Comparison of ENCODE assay signal across 16 mouse cellular contexts in genomic region chr4:57735426-57735825, GRCm38 (mm10). TPM values are rescaled to one million over a fixed set of nuclear protein-coding genes. Genes with fewer than 3 reads are reported as not detected.
DNase-seq lines count a peak whose midpoint lies in the region; ATAC-seq and TF ChIP-seq lines count a peak whose summit lies in the region.
"Had no signal": no experiment of that assay in that cellular context is flagged by ENCODE, and none has a peak within 500 bp of the region (broad histone marks: within the 10 kb centered on the region; RNA-seq: fewer than 3 reads in every experiment).

No protein-coding gene starts in this region.

- no peaks in the 10 kb centered on the region for H3K36me3 ChIP-seq in kidney, embryonic 15.5 days
- no peaks in the 10 kb centered on the region for H3K36me3 ChIP-seq in thymus, adult 2 months (ENCODE audit: control insufficient read depth, insufficient read depth, low read length)
- H3K36me3 ChIP-seq: hindbrain, embryonic 15.5 days; lung, embryonic 15.5 days had no signal

- H3K4me3 ChIP-seq in kidney, embryonic 15.5 days (replicated peaks) = no peak overlapping the region
- no peak overlapping the region for H3K4me3 ChIP-seq in thymus, adult 2 months (ENCODE audit: control insufficient read depth, insufficient read depth, low read length)
- H3K4me3 ChIP-seq: hindbrain, embryonic 15.5 days; left cerebral cortex, adult 2 months; lung, embryonic 15.5 days had no signal

- H3K9me3 ChIP-seq in kidney, embryonic 15.5 days (replicated peaks) = no peaks in the 10 kb centered on the region
- H3K9me3 ChIP-seq: hindbrain, embryonic 15.5 days; lung, embryonic 15.5 days had no signal

- TF ChIP-seq CTCF in thymus, adult 2 months (IDR thresholded peaks at IDR 0.05; ENCODE audit: borderline replicate concordance, control insufficient read depth, extremely low read depth, insufficient read depth, low read length, poor library complexity) = no peak

- no peak overlapping the region for H3K9ac ChIP-seq in kidney, embryonic 15.5 days
- H3K9ac ChIP-seq: hindbrain, embryonic 15.5 days; lung, embryonic 15.5 days had no signal

- no peak for TF ChIP-seq POLR2A in thymus, adult 2 months (IDR thresholded peaks at IDR 0.05; ENCODE audit: control insufficient read depth, extremely low read depth, insufficient read depth, low read length, poor library complexity)

- no peak overlapping the region for H3K4me2 ChIP-seq in kidney, embryonic 15.5 days
- H3K4me2 ChIP-seq: hindbrain, embryonic 15.5 days; lung, embryonic 15.5 days had no signal

- peak; percentile 27 for DNase-seq in urinary bladder, postnatal 25 days (ENCODE audit: low spot score)
- DNase-seq in urinary bladder, postnatal 4 days (ENCODE audit: low spot score in 2 of 2) = no peak
- DNase-seq in adrenal gland, postnatal 10 days = peak; percentile 62
- peak; percentile 75 for DNase-seq in yolk sac, embryonic 10.5 days (ENCODE audit: low spot score)
- no peak for DNase-seq in thymus, adult 2 months
- DNase-seq in embryo, embryonic 10 days (ENCODE audit: low spot score) = no peak
- DNase-seq in right cerebral cortex, adult 2 months (ENCODE audit: low spot score in 2 of 2) = no peak
- DNase-seq: cerebellum, adult 9-10 months; heart, adult 11 months; heart, postnatal 10 days; right cerebral cortex, postnatal 14 days; thymus, adult 18-20 months had no signal

- ATAC-seq in kidney, embryonic 15.5 days (replicated peaks; ENCODE audit: low FRiP score) = peak; percentile 53; the same call in 1 of the 2 replicates

- peaks cover 10% of the 10 kb centered on the region; the same call in 1 of the 2 replicates for H3K4me1 ChIP-seq in kidney, embryonic 15.5 days
- peaks cover 18% of the 10 kb centered on the region for H3K4me1 ChIP-seq in thymus, adult 2 months (replicated peaks; ENCODE audit: control insufficient read depth, insufficient read depth, low read length)

- H3K27me3 ChIP-seq in kidney, embryonic 15.5 days = no peaks in the 10 kb centered on the region
- H3K27me3 ChIP-seq in thymus, adult 2 months (ENCODE audit: control insufficient read depth, insufficient read depth, low read length) = no peaks in the 10 kb centered on the region
- H3K27me3 ChIP-seq: hindbrain, embryonic 15.5 days; lung, embryonic 15.5 days had no signal

- 77% methylated on average over 5 of the region's 5 CpGs for WGBS in kidney, embryonic 15.5 days
- 92% methylated on average over 5 of the region's 5 CpGs for WGBS in thymus, adult 2 months

- H3K27ac ChIP-seq in kidney, embryonic 15.5 days = peak overlapping the region; percentile 47; the same call in 1 of the 2 replicates
- no peak overlapping the region for H3K27ac ChIP-seq in thymus, adult 2 months (ENCODE audit: control insufficient read depth, insufficient read depth, low read length)
- H3K27ac ChIP-seq: hindbrain, embryonic 15.5 days; left cerebral cortex, adult 2 months; lung, embryonic 15.5 days had no signal

RNA-seq across cellular contexts. Expression of gene Akap2, which starts 18.0 kb away (rescaled TPM):
- 10 to 100 TPM; 87.7 to 92.0 TPM for total RNA-seq in adrenal gland, postnatal 10 days (2021)
- polyA plus RNA-seq in kidney, embryonic 15.5 days (2015; fragmentation: Nextera tagmentation; extraction: Ambion mirVana) = 22.8 and 27.8 TPM in 2 replicates
- 99.2 and 117 TPM in 2 replicates for polyA plus RNA-seq in thymus, adult 2 months (2012; rRNA removed)

Comparison
In these comparisons a context has a peak if more than half of its experiments do, and no peak if none do; other contexts are left out.
1. DNase-seq: peak in urinary bladder, postnatal 25 days (single experiment), adrenal gland, postnatal 10 days (single experiment) and yolk sac, embryonic 10.5 days (single experiment); none in urinary bladder, postnatal 4 days (0 of 2), thymus, adult 2 months (single experiment), embryo, embryonic 10 days (single experiment) and right cerebral cortex, adult 2 months (0 of 2).